Mouse (Mus musculus) embryonic fibroblast, embryonic 13.5 days (primary cell): ENCODE data around the gene Psd.

Experiments used
- CTCF ChIP-seq: IDR thresholded peaks from 2 replicates; pipeline ENCODE4 v1.5.1; 2011; ENCODE audit warnings: mild to moderate bottlenecking, control low read depth, low read length, moderate library complexity, borderline replicate concordance; ENCODE audit not compliant: insufficient read depth
- POLR2A ChIP-seq: IDR thresholded peaks from 2 replicates; pipeline ENCODE4 v1.6.1; 2011; ENCODE audit warnings: low read depth, mild to moderate bottlenecking, control low read depth, low read length, moderate library complexity

DNA sequence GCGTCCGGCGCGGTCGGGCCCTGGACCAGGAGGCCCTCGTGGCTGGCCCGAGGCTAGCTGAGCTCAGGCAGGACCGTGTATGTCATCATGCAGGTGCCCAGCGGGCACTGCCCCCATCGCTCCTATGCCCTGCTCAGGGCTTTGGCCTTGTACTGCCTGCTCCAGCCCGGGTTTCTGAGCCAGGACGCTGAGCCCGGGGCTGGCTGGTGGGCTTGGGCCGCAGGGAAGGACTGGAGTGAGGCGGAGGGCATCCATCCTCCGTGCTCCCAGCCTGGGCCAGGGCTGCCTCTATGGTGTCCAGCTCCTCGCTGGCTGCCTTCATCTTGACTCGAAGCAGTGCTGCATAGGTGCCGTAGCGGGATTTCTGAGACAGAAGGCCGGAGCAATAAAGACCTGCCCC is 14.4 kb downstream of the Psd start:
- TF ChIP-seq POLR2A: no peak
- TF ChIP-seq CTCF: no peak
